Mouse (Mus musculus): ENCODE data around the gene Gm26897. TPM values are rescaled to one million over a fixed set of nuclear protein-coding genes. Genes with fewer than 3 reads are reported as not detected.

Gm26897 gene
- polyA plus RNA-seq (2014; fragmentation: Nextera tagmentation; extraction: Ambion mirVana): not detected in 2 replicates

- H3K4me1 ChIP-seq (ENCODE audit: control insufficient read depth, insufficient read depth, low read length): no peaks in the 10 kb centered on the region
- H3K36me3 ChIP-seq (ENCODE audit: control insufficient read depth, insufficient read depth, low read length): no peaks in the 10 kb centered on the region
- no peak for DNase-seq (ENCODE audit: low spot score)
- 89% methylated on average over 12 of the region's 12 CpGs for WGBS
- no peak within 1 kb of the TSS for H3K9ac ChIP-seq (ENCODE audit: low read length)
- no peak within 1 kb of the TSS for H3K4me2 ChIP-seq (ENCODE audit: low read depth, severe bottlenecking)
- ATAC-seq (ENCODE audit: insufficient number of reproducible peaks, low FRiP score, low TSS enrichment, low read depth): no peak
- H3K27ac ChIP-seq (replicated peaks; ENCODE audit: low read depth, low read length): no peak within 1 kb of the TSS
- 0 out of 2 replicates have a peak, but pooled peaks cover 1% of the 10 kb centered on the region for H3K9me3 ChIP-seq (ENCODE audit: control insufficient read depth, low read length)
- H3K27me3 ChIP-seq (ENCODE audit: control insufficient read depth, insufficient read depth, low read length): 0 out of 2 replicates have a peak, but pooled peaks cover 7% of the 10 kb centered on the region
- no peak within 1 kb of the TSS for H3K4me3 ChIP-seq (ENCODE audit: low read depth, low read length)
Observed at GRCm38 (mm10) chr5:111733851-111734250, at the start of gene Gm26897. TSS of gene Gm26897 (plus strand) at chr5:111733924.

- WGBS: 84% methylated on average over 5 of the region's 5 CpGs
- no peaks in the 10 kb centered on the region for H3K36me3 ChIP-seq (ENCODE audit: control insufficient read depth, insufficient read depth, low read length)
- no peak for DNase-seq (ENCODE audit: low spot score)
- no peak overlapping the region for H3K4me2 ChIP-seq (ENCODE audit: low read depth, severe bottlenecking)
- H3K4me1 ChIP-seq (ENCODE audit: control insufficient read depth, insufficient read depth, low read length): peaks cover 15% of the 10 kb centered on the region
- no peak for ATAC-seq (ENCODE audit: insufficient number of reproducible peaks, low FRiP score, low TSS enrichment, low read depth)
- no peaks in the 10 kb centered on the region for H3K9me3 ChIP-seq (ENCODE audit: control insufficient read depth, low read length)
- H3K9ac ChIP-seq (ENCODE audit: low read length): no peak overlapping the region
- no peak overlapping the region for H3K4me3 ChIP-seq (ENCODE audit: low read depth, low read length)
- 0 out of 2 replicates have a peak, but pooled peaks cover 3% of the 10 kb centered on the region for H3K27me3 ChIP-seq (ENCODE audit: control insufficient read depth, insufficient read depth, low read length)
- H3K27ac ChIP-seq (replicated peaks; ENCODE audit: low read depth, low read length): no peak overlapping the region
Observed at GRCm38 (mm10) chr5:111687370-111687769, 46.4 kb upstream of the Gm26897 start.

DNA sequence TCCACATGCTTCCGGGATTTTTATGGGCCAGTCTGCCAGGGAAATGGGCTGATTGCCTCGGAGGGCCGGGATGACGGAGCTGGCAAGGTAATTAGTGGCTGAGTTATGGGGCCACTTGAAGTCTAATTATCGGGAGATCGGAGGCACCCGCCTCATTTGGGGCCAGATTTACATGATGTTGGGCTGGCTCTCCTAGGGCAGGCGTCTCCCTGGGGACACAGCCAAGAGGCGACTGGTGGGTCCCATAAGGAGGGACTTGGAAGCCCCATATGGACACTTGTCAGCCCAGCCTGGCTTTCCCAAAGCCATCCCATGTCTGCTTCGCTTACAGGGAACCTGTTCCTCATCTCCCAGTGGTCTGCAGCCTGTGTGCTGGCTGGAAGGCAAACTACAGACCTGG, 45.1 kb upstream of the Gm26897 start:
- 8% methylated on average over 10 of the region's 10 CpGs for WGBS
- no peak for DNase-seq (ENCODE audit: low spot score)
- H3K4me1 ChIP-seq (ENCODE audit: control insufficient read depth, insufficient read depth, low read length): peaks cover 16% of the 10 kb centered on the region
- peaks cover 5% of the 10 kb centered on the region; the same call in 1 of the 2 replicates for H3K27me3 ChIP-seq (ENCODE audit: control insufficient read depth, insufficient read depth, low read length)
- no peaks in the 10 kb centered on the region for H3K36me3 ChIP-seq (ENCODE audit: control insufficient read depth, insufficient read depth, low read length)
- H3K9me3 ChIP-seq (ENCODE audit: control insufficient read depth, low read length): no peaks in the 10 kb centered on the region
- H3K4me2 ChIP-seq (ENCODE audit: low read depth, severe bottlenecking): no peak overlapping the region
- no peak overlapping the region for H3K27ac ChIP-seq (replicated peaks; ENCODE audit: low read depth, low read length)
- no peak overlapping the region for H3K9ac ChIP-seq (ENCODE audit: low read length)
- no peak for ATAC-seq (ENCODE audit: insufficient number of reproducible peaks, low FRiP score, low TSS enrichment, low read depth)
- no peak overlapping the region for H3K4me3 ChIP-seq (ENCODE audit: low read depth, low read length)

- Histone ChIP-seq H3K9me3 (ENCODE audit: control insufficient read depth, low read length) (no peaks in the 10 kb centered on the region), H3K27ac (replicated peaks; ENCODE audit: low read depth, low read length) (no peak overlapping the region), H3K27me3 (ENCODE audit: control insufficient read depth, insufficient read depth, low read length) (peaks cover 7% of the 10 kb centered on the region; the same call in 1 of the 2 replicates), H3K9ac (ENCODE audit: low read length) (no peak overlapping the region), H3K4me1 (ENCODE audit: control insufficient read depth, insufficient read depth, low read length) (peaks cover 11% of the 10 kb centered on the region; the same call in 1 of the 2 replicates), H3K4me2 (ENCODE audit: low read depth, severe bottlenecking) (no peak overlapping the region), H3K4me3 (ENCODE audit: low read depth, low read length) (no peak overlapping the region), H3K36me3 (ENCODE audit: control insufficient read depth, insufficient read depth, low read length) (no peaks in the 10 kb centered on the region)
- DNase-seq (ENCODE audit: low spot score) (no peak), ATAC-seq (ENCODE audit: insufficient number of reproducible peaks, low FRiP score, low TSS enrichment, low read depth) (no peak)
- WGBS: 83% methylated on average over 7 of the region's 7 CpGs
Observed at GRCm38 (mm10) chr5:111697996-111698395, 35.7 kb upstream of the Gm26897 start.

DNA sequence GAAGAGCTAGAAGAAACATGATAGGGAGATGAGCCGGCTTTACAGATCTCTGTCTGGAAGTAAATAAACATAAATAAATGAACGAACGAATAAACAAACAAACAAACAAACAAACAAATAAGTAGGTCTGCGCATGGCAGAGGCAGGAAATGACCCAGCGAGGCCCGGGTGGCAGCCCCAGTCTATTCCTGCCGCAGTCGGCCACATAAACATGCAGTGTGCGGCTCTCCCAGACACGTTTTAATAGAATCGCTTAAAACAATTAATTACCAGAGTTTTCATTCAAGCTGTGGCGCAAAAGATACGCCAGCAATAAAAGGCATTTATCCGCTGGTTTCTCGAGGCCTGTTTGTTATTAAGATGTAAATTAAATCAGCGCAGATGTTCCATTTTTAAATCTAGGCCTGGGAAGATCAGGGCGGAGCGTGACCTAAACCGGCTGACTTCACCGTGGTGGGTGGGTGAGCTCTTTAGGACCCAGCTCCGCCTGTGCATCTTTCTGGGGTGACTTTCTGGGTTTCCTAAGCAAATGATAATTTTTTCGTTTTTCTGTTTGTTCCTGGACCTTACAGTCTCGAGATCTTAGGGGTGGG, 33.9 kb upstream of the Gm26897 start:
- Histone ChIP-seq H3K4me3 (ENCODE audit: low read depth, low read length) (no peak overlapping the region), H3K4me2 (ENCODE audit: low read depth, severe bottlenecking) (no peak overlapping the region), H3K4me1 (ENCODE audit: control insufficient read depth, insufficient read depth, low read length) (peaks cover 7% of the 10 kb centered on the region; the same call in 1 of the 2 replicates), H3K27me3 (ENCODE audit: control insufficient read depth, insufficient read depth, low read length) (0 out of 2 replicates have a peak, but pooled peaks cover 5% of the 10 kb centered on the region), H3K9me3 (ENCODE audit: control insufficient read depth, low read length) (no peaks in the 10 kb centered on the region), H3K27ac (replicated peaks; ENCODE audit: low read depth, low read length) (no peak overlapping the region), H3K9ac (ENCODE audit: low read length) (no peak overlapping the region), H3K36me3 (ENCODE audit: control insufficient read depth, insufficient read depth, low read length) (no peaks in the 10 kb centered on the region)
- ATAC-seq (ENCODE audit: insufficient number of reproducible peaks, low FRiP score, low TSS enrichment, low read depth) (no peak), DNase-seq (ENCODE audit: low spot score) (no peak)
- WGBS: 54% methylated on average over 23 of the region's 23 CpGs

DNA sequence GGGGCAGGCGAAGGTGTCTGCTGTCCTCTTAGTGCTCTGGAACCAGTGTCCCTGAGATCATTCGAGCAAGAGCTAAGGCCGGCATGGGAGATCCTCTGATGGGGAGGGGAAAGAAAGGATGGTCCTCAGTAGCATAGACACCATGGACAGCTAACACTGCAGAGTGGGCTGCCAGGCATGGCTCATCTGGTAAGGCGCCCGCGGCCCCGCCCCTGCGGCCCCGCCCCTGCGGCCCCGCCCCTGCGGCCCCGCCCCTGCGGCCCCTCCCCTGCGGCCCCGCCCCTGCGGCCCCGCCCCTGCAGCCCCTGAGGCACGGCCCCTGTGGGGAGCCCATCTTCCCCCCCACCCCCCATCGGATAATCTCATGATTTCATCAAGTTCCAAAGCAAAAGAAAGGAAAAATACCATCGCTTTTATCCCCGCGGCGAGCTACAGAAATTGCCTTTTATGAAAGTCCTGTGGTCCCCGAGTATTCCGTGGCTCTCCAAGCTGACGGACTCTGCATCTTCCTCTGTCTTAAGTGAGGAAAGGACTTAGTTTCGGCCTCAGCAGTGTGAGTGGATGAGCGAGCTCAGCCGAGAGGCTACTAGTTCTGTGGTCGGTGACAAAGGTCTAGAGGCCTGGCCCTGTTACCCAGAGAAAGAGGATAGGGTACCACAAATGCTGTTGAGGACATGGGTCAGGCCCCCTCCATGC, 31.9 kb upstream of the Gm26897 start:
- no peak overlapping the region for H3K27ac ChIP-seq (replicated peaks; ENCODE audit: low read depth, low read length)
- 0 out of 2 replicates have a peak overlapping the region, but pooled peaks have one; percentile 25 for H3K4me2 ChIP-seq (ENCODE audit: low read depth, severe bottlenecking)
- ATAC-seq (ENCODE audit: insufficient number of reproducible peaks, low FRiP score, low TSS enrichment, low read depth) (no peak), DNase-seq (ENCODE audit: low spot score) (no peak)
- 4% methylated on average over 31 of the region's 31 CpGs for WGBS
- H3K4me3 ChIP-seq (ENCODE audit: low read depth, low read length): no peak overlapping the region
- no peaks in the 10 kb centered on the region for H3K36me3 ChIP-seq (ENCODE audit: control insufficient read depth, insufficient read depth, low read length)
- H3K9ac ChIP-seq (ENCODE audit: low read length): no peak overlapping the region
- H3K9me3 ChIP-seq (ENCODE audit: control insufficient read depth, low read length): no peaks in the 10 kb centered on the region
- H3K4me1 ChIP-seq (ENCODE audit: control insufficient read depth, insufficient read depth, low read length): peaks cover 7% of the 10 kb centered on the region; the same call in 1 of the 2 replicates
- H3K27me3 ChIP-seq (ENCODE audit: control insufficient read depth, insufficient read depth, low read length): 0 out of 2 replicates have a peak, but pooled peaks cover 5% of the 10 kb centered on the region

GRCm38 (mm10) chr5:111703586-111703985, 30.1 kb upstream of the Gm26897 start:
- ATAC-seq (ENCODE audit: insufficient number of reproducible peaks, low FRiP score, low TSS enrichment, low read depth): no peak
- WGBS: 84% methylated on average over 7 of the region's 7 CpGs
- Histone ChIP-seq H3K4me3 (ENCODE audit: low read depth, low read length) (no peak overlapping the region), H3K27ac (replicated peaks; ENCODE audit: low read depth, low read length) (no peak overlapping the region), H3K27me3 (ENCODE audit: control insufficient read depth, insufficient read depth, low read length) (no peaks in the 10 kb centered on the region), H3K9ac (ENCODE audit: low read length) (no peak overlapping the region), H3K4me1 (ENCODE audit: control insufficient read depth, insufficient read depth, low read length) (peaks cover 7% of the 10 kb centered on the region; the same call in 1 of the 2 replicates), H3K36me3 (ENCODE audit: control insufficient read depth, insufficient read depth, low read length) (no peaks in the 10 kb centered on the region), H3K4me2 (ENCODE audit: low read depth, severe bottlenecking) (no peak overlapping the region), H3K9me3 (ENCODE audit: control insufficient read depth, low read length) (no peaks in the 10 kb centered on the region)
- no peak for DNase-seq (ENCODE audit: low spot score)

GRCm38 (mm10) chr5:111704326-111704725, 29.4 kb upstream of the Gm26897 start:
- Histone ChIP-seq H3K9me3 (ENCODE audit: control insufficient read depth, low read length) (no peaks in the 10 kb centered on the region), H3K4me1 (ENCODE audit: control insufficient read depth, insufficient read depth, low read length) (peaks cover 7% of the 10 kb centered on the region; the same call in 1 of the 2 replicates), H3K27ac (replicated peaks; ENCODE audit: low read depth, low read length) (no peak overlapping the region), H3K4me2 (ENCODE audit: low read depth, severe bottlenecking) (no peak overlapping the region), H3K27me3 (ENCODE audit: control insufficient read depth, insufficient read depth, low read length) (no peaks in the 10 kb centered on the region), H3K36me3 (ENCODE audit: control insufficient read depth, insufficient read depth, low read length) (no peaks in the 10 kb centered on the region), H3K4me3 (ENCODE audit: low read depth, low read length) (no peak overlapping the region), H3K9ac (ENCODE audit: low read length) (no peak overlapping the region)
- no peak for DNase-seq (ENCODE audit: low spot score)
- 87% methylated on average over 11 of the region's 11 CpGs for WGBS
- no peak for ATAC-seq (ENCODE audit: insufficient number of reproducible peaks, low FRiP score, low TSS enrichment, low read depth)

All from limb, embryonic 11.5 days (tissue).